In the genomic region with DNA sequence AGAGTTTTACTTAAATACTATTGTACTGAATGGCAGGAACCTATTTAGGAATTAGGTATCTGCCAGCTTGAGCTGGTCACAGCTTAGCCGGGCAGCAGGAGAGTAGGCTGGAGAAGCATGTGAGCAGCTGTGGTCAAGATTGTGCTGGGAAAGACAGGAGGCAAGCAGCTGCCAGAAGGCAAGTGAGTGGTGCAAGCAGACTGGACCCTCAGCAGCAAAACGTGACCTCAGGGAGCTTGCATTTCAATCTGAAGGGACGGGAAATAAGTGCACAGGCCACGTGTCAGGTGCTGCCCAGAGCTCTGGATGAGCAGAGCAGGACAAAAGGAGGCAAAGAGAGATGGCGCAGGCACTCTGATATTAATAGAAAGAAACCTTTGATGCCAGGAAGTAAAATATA, we compare ENCODE assay signal across 25 mouse cellular contexts.
DNase-seq lines count a peak whose midpoint lies in the region; ATAC-seq and TF ChIP-seq lines count a peak whose summit lies in the region.
"Had no signal": no experiment of that assay in that cellular context is flagged by ENCODE, and none has a peak within 500 bp of the region (broad histone marks: within the 10 kb centered on the region; RNA-seq: fewer than 3 reads in every experiment).

No protein-coding gene starts in this region.

- no peak overlapping the region for H3K4me2 ChIP-seq in embryonic facial prominence, embryonic 14.5 days (ENCODE audit: low read depth, low read length)
- no peak overlapping the region for H3K4me2 ChIP-seq in midbrain, embryonic 11.5 days
- no peak overlapping the region for H3K4me2 ChIP-seq in myocyte (ENCODE audit: low read depth)
- H3K4me2 ChIP-seq: embryonic facial prominence, embryonic 13.5 days; forebrain, embryonic 13.5 days; heart, embryonic 12.5 days; heart, embryonic 15.5 days; hindbrain, embryonic 15.5 days had no signal

- WGBS in embryonic facial prominence, embryonic 14.5 days, result 62% methylated on average over 5 of the region's 5 CpGs
- 61% methylated on average over 5 of the region's 5 CpGs for WGBS in embryonic facial prominence, embryonic 10.5 days
- WGBS in midbrain, embryonic 11.5 days, result 63% methylated on average over 5 of the region's 5 CpGs
- WGBS in midbrain, embryonic 10.5 days, result 57% methylated on average over 5 of the region's 5 CpGs

- no peak overlapping the region for H3K9ac ChIP-seq in embryonic facial prominence, embryonic 14.5 days (ENCODE audit: low read depth, low read length)
- H3K9ac ChIP-seq in midbrain, embryonic 11.5 days (ENCODE audit: low read length), result no peak overlapping the region
- H3K9ac ChIP-seq: embryonic facial prominence, embryonic 13.5 days; forebrain, embryonic 13.5 days; heart, embryonic 12.5 days; heart, embryonic 15.5 days; hindbrain, embryonic 15.5 days had no signal

- no peaks in the 10 kb centered on the region for H3K4me1 ChIP-seq in embryonic facial prominence, embryonic 14.5 days (ENCODE audit: control insufficient read depth, insufficient read depth, low read length)
- peaks cover 8% of the 10 kb centered on the region; the same call in 1 of the 2 replicates for H3K4me1 ChIP-seq in embryonic facial prominence, embryonic 10.5 days
- peaks cover 8% of the 10 kb centered on the region for H3K4me1 ChIP-seq in midbrain, embryonic 11.5 days (ENCODE audit: control insufficient read depth, insufficient read depth, low read length)
- peaks cover 29% of the 10 kb centered on the region for H3K4me1 ChIP-seq in midbrain, embryonic 10.5 days
- H3K4me1 ChIP-seq: embryonic facial prominence, embryonic 13.5 days had no signal

- peaks cover 28% of the 10 kb centered on the region; the same call in 1 of the 2 replicates for H3K36me3 ChIP-seq in embryonic facial prominence, embryonic 14.5 days (ENCODE audit: control insufficient read depth, insufficient read depth, low read length)
- peaks cover 16% of the 10 kb centered on the region for H3K36me3 ChIP-seq in embryonic facial prominence, embryonic 10.5 days (replicated peaks)
- no peaks in the 10 kb centered on the region for H3K36me3 ChIP-seq in midbrain, embryonic 11.5 days (ENCODE audit: control insufficient read depth, insufficient read depth, low read length)
- H3K36me3 ChIP-seq in midbrain, embryonic 10.5 days, result peaks cover 17% of the 10 kb centered on the region
- peaks cover 8% of the 10 kb centered on the region for H3K36me3 ChIP-seq in myocyte (ENCODE audit: control insufficient read depth, insufficient read depth)

- peak; percentile 29 for DNase-seq in embryonic facial prominence, embryonic 14.5 days (ENCODE audit: low spot score)
- DNase-seq in embryonic facial prominence, embryonic 10.5 days (ENCODE audit: low spot score), result no peak
- DNase-seq in midbrain, embryonic 11.5 days (ENCODE audit: low spot score, missing footprints), result peak; percentile 82
- no peak for DNase-seq in midbrain, embryonic 10.5 days (ENCODE audit: low spot score)
- DNase-seq in cerebellum, postnatal 4 days (ENCODE audit: low spot score in 2 of 2), result no peak
- DNase-seq: adrenal gland, adult 2 months; adrenal gland, postnatal 14 days; cerebellum, adult 11-12 months; cerebellum, adult 8-10 months; cerebellum, postnatal 10 days; cerebellum, postnatal 36 days; gastrocnemius, postnatal 10 days; gastrocnemius, postnatal 36 days; heart, postnatal 10 days; heart, postnatal 36 days had no signal

- H3K27ac ChIP-seq in embryonic facial prominence, embryonic 14.5 days (replicated peaks; ENCODE audit: low read depth, low read length), result no peak overlapping the region
- H3K27ac ChIP-seq in embryonic facial prominence, embryonic 10.5 days (replicated peaks), result no peak overlapping the region
- H3K27ac ChIP-seq in midbrain, embryonic 11.5 days (ENCODE audit: low read depth, low read length), result no peak overlapping the region
- no peak overlapping the region for H3K27ac ChIP-seq in midbrain, embryonic 10.5 days (replicated peaks)
- H3K27ac ChIP-seq: embryonic facial prominence, embryonic 13.5 days; forebrain, embryonic 10.5 days; forebrain, embryonic 13.5 days; heart, embryonic 15.5 days; hindbrain, embryonic 15.5 days had no signal

- no peak overlapping the region for H3K4me3 ChIP-seq in embryonic facial prominence, embryonic 14.5 days (ENCODE audit: low read depth, low read length)
- no peak overlapping the region for H3K4me3 ChIP-seq in embryonic facial prominence, embryonic 10.5 days
- no peak overlapping the region for H3K4me3 ChIP-seq in midbrain, embryonic 11.5 days (ENCODE audit: low read depth, low read length)
- H3K4me3 ChIP-seq in midbrain, embryonic 10.5 days, result no peak overlapping the region
- H3K4me3 ChIP-seq in myocyte, result no peak overlapping the region
- H3K4me3 ChIP-seq: embryonic facial prominence, embryonic 13.5 days; forebrain, embryonic 10.5 days; forebrain, embryonic 13.5 days; heart, embryonic 12.5 days; heart, embryonic 15.5 days; hindbrain, embryonic 15.5 days had no signal

- H3K9me3 ChIP-seq in embryonic facial prominence, embryonic 14.5 days (ENCODE audit: control insufficient read depth, low read length), result no peaks in the 10 kb centered on the region
- no peaks in the 10 kb centered on the region for H3K9me3 ChIP-seq in embryonic facial prominence, embryonic 10.5 days
- H3K9me3 ChIP-seq in midbrain, embryonic 11.5 days (ENCODE audit: control insufficient read depth, low read length), result no peaks in the 10 kb centered on the region
- H3K9me3 ChIP-seq in midbrain, embryonic 10.5 days (replicated peaks), result no peaks in the 10 kb centered on the region
- H3K9me3 ChIP-seq: embryonic facial prominence, embryonic 13.5 days; forebrain, embryonic 10.5 days; forebrain, embryonic 13.5 days; heart, embryonic 12.5 days; heart, embryonic 15.5 days; hindbrain, embryonic 15.5 days had no signal

- ATAC-seq in embryonic facial prominence, embryonic 14.5 days (ENCODE audit: low read depth), result no peak
- no peak for ATAC-seq in midbrain, embryonic 11.5 days (ENCODE audit: low FRiP score)
- ATAC-seq: CD4-positive, CD25-positive, alpha-beta regulatory T cell, adult 4 months; forebrain, embryonic 13.5 days; forebrain, embryonic 16.5 days; intestine, postnatal 0 days had no signal

- TF ChIP-seq POLR2A in myocyte (IDR thresholded peaks at IDR 0.05; ENCODE audit: insufficient read length, low read depth), result no peak

- H3K79me2 ChIP-seq in myocyte (ENCODE audit: control insufficient read depth, insufficient read depth), result no peaks in the 10 kb centered on the region

- H3ac ChIP-seq in myocyte (ENCODE audit: control insufficient read depth, insufficient read length), result no peak overlapping the region

- no peaks in the 10 kb centered on the region for H3K27me3 ChIP-seq in embryonic facial prominence, embryonic 14.5 days (replicated peaks; ENCODE audit: control insufficient read depth, insufficient read depth, low read length)
- no peaks in the 10 kb centered on the region for H3K27me3 ChIP-seq in embryonic facial prominence, embryonic 10.5 days (replicated peaks; ENCODE audit: low read depth, poor library complexity, severe bottlenecking)
- no peaks in the 10 kb centered on the region; the same call in 1 of the 2 replicates for H3K27me3 ChIP-seq in midbrain, embryonic 11.5 days (ENCODE audit: control insufficient read depth, insufficient read depth, low read length)
- H3K27me3 ChIP-seq in midbrain, embryonic 10.5 days (ENCODE audit: low read depth, poor library complexity, severe bottlenecking), result peaks cover 7% of the 10 kb centered on the region; the same call in 1 of the 2 replicates
- H3K27me3 ChIP-seq in myocyte (ENCODE audit: control insufficient read depth, insufficient read depth, insufficient read length), result no peaks in the 10 kb centered on the region
- H3K27me3 ChIP-seq: embryonic facial prominence, embryonic 13.5 days; forebrain, embryonic 13.5 days; heart, embryonic 12.5 days; heart, embryonic 15.5 days; hindbrain, embryonic 15.5 days had no signal

TF ChIP-seq in myocyte, 11 proteins besides CTCF, POLR2A, EP300 and RAD21:
- TF ChIP-seq SRF (IDR thresholded peaks at IDR 0.05; ENCODE audit: control insufficient read depth, insufficient read length, low read depth) (no peak), POLR2AphosphoS2 (IDR thresholded peaks at IDR 0.05; ENCODE audit: insufficient read length, low read depth) (no peak), MYOD1 (IDR thresholded peaks at IDR 0.05; ENCODE audit: control insufficient read depth in 1 of 3, insufficient read length in 2 of 3, low read depth in 2 of 3) (peak in 2 of 3 experiments; percentile 82 to 83), MYOG (IDR thresholded peaks at IDR 0.05; ENCODE audit: control insufficient read depth in 1 of 3, insufficient read depth in 1 of 3, insufficient read length in 2 of 3, low read depth in 2 of 3) (peak; percentile 35 to 85 (median 74)), TCF3 (IDR thresholded peaks at IDR 0.05; ENCODE audit: insufficient read length, low read depth) (peak; percentile 27), USF1 (IDR thresholded peaks at IDR 0.05; ENCODE audit: low read depth) (no peak), REST (IDR thresholded peaks at IDR 0.05; ENCODE audit: insufficient read depth, insufficient read length) (no peak), CEBPB (IDR thresholded peaks at IDR 0.05; ENCODE audit: insufficient read depth, poor library complexity, severe bottlenecking) (no peak), MAX (IDR thresholded peaks at IDR 0.05; ENCODE audit: low read depth) (no peak), TCF12 (IDR thresholded peaks at IDR 0.05; ENCODE audit: insufficient read depth, poor library complexity, severe bottlenecking) (no peak), E2F4 (IDR thresholded peaks at IDR 0.05; ENCODE audit: insufficient read depth) (no peak)

Comparison
In these comparisons a context has a peak if more than half of its experiments do, and no peak if none do; other contexts are left out.
1. DNase-seq: peak in embryonic facial prominence, embryonic 14.5 days (single experiment) and midbrain, embryonic 11.5 days (single experiment); none in embryonic facial prominence, embryonic 10.5 days (single experiment), midbrain, embryonic 10.5 days (single experiment) and cerebellum, postnatal 4 days (0 of 2).